Mouse (Mus musculus) MEL (cell line): ENCODE measurements around the gene Smtnl2.

Source experiments
- TCF12 ChIP-seq: IDR thresholded peaks from 2 replicates; pipeline ENCODE4 v1.6.1; 2014; ENCODE audit warnings: low read depth, mild to moderate bottlenecking, inconsistent platforms, low read length, improper control_type of control experiment, moderate library complexity
- ZKSCAN1 ChIP-seq: IDR thresholded peaks from 2 replicates; pipeline ENCODE4 v1.6.1; 2012; ENCODE audit warnings: low read depth, mild to moderate bottlenecking, inconsistent platforms, low read length, improper control_type of control experiment, moderate library complexity

DNA sequence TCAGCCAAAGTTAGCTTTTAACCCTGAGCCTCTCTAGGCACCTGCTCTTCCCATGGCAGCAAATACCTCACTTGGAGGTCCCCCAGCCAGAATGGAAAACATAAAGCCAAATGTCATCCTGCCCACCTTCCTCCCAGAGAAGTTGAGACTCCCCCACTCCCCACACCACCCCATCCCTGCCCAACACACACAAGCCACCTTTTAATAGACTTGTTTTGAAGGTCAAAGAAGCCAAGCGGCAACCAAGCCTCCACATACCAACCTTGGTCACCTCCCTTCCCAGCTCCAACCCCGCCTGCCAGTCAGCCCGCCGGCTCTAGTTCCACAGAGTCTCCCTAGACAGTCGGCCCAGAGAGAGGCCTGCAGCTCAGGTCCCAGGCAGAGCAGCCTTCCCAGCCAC lies 9.5 kb downstream of the Smtnl2 start:
- TF ChIP-seq TCF12 (no peak), ZKSCAN1 (no peak)
